Mouse (Mus musculus) thymus, postnatal 0 days (tissue): ENCODE results near the gene Trim33. TPM values are rescaled to one million over a fixed set of nuclear protein-coding genes. Genes with fewer than 3 reads are reported as not detected.

Experiments
- DNase-seq: peaks from one replicate; pipeline ENCODE4 v3.0.0-alpha.2; 2015; ENCODE audit warnings: low spot score
- polyA plus RNA-seq: library from polyadenylated mRNA; unstranded; fragments of >200 nt; fragmentation: Nextera tagmentation; extraction: Ambion mirVana; gene quantifications from 2 replicates; pipeline ENCODE4 v1.2.1, GENCODE M21; 2015

Gene Trim33
- polyA plus RNA-seq, 1 experiment from 2014 or later, result 19.0 TPM

DNA sequence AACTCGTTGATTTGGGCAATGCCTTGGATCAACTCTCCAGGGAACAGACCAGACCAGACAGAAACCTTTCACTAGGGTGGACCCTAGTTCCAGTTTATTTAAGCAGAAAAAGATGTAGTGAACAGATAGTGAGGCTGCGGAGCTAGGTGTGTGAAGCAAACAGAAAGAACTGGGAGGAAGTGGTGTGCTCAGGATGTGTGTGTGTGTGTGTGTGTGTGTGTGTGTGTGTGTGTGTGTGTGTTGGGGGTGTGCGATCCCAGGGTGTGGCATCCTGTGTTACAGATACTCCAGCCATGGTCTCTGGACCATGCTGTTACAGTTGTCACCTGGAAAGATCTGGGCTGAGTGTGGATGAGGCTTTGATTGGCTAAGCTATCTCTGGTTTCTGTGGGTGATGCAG lies 118.4 kb downstream of the Trim33 start:
- DNase-seq, result peak; percentile 71

DNA sequence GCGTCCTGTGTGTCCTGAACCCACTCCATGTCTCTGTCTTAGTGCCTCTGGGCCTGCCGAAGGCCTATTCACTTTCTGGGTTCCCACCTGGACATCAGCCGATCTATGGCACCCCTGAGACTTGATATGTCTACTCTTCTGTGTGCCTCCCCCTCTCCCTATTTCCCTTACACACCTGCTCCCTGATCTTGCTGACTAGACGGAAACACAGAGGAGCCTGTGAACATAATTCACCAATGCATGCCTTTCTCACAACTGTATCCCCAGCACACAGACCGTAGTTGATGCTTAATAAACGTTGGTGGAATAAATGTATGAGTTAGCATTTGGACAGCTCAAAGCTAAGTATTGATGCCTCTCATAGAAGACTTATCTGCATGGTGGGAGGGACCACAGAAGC lies 121.7 kb downstream of the Trim33 start:
- no peak for DNase-seq

GRCm38 (mm10) chr3:103401342-103402098 lies 122.4 kb downstream of the Trim33 start:
- DNase-seq, result peak; percentile 44

- no peak for DNase-seq
These were observed 123.1 kb downstream of the Trim33 start for GRCm38 (mm10) chr3:103402212-103402611.

- no peak for DNase-seq
These were observed 126.0 kb downstream of the Trim33 start for GRCm38 (mm10) chr3:103405135-103405534.

- no peak for DNase-seq
These were observed 127.0 kb downstream of the Trim33 start for GRCm38 (mm10) chr3:103405871-103406765.

Other genes with a start within 250 kb of the Trim33 start
- gene Nras, start 221.0 kb upstream of the Trim33 start, polyA plus RNA-seq, result 80.7 and 88.1 TPM in 2 replicates
- gene Ampd1, start 205.3 kb upstream of the Trim33 start, polyA plus RNA-seq, result 20.8 and 22.8 TPM in 2 replicates
- 7.4 and 7.8 TPM in 2 replicates for gene Dennd2c, start 176.7 kb upstream of the Trim33 start, polyA plus RNA-seq
- gene Bcas2, start 107.6 kb upstream of the Trim33 start, polyA plus RNA-seq, result 168 and 172 TPM in 2 replicates